Mouse (Mus musculus): ENCODE data around the gene Tnfaip2.

The Tnfaip2 gene

DNA sequence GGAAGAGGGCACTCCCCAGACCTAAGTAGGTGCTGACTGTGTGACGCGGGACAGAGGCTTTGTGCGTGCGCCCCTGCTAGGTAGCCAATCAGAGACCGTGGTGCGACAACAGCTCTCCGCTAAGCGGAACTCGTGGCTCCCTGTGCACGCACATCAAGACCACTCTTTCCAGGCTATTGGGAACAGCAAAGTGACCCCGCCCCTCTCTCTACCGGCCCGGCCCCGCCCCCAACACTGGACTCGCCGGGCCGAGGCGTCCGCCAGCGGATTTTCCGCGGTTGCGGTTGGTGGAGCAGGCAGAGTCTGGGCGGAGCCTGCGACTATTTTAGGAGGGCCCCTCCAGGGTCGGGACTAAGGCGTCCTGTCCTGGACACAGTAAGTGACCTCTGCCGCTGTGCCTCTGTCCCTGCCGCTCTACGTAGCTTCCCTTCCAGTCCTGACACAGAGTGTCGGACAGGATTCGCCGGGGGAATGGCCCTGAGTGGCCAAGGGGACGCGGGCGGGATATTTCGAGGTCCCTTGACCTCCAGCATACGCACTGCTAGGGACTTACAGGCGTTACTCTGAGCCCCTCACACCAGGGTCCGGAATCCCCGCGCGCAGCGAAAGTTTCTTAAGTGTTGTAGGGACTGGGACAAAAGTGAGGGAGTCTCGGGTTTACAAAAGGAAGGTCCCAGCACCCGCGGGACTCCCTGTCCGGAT is at the start of gene Tnfaip2:
Gene Tnfaip2 (plus strand): TSS at position 161 of the 702 bp plus-strand sequence.
- peak; percentile 93 to 94 for DNase-seq (ENCODE audit: low spot score in 2 of 2)

DNA sequence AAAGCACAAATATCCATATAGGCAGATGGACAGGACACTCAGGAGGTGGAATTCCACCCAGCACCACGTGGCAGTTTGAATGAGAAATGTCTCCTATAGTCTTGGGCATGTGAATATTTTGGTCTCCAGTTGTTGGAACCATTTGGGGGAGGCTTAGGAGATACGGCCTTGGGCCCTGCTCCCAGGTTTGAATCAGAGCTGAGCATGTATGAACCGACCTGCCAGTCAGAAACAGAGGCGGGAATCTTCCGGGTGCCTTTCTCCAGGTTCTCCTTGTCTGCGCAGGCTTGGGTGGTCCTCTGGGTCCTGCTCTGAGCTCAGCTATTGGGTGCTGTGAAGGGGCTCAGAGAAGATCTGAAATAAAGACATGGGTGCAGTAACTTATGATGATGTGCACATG is 48.3 kb upstream of the Tnfaip2 start:
- no peak for DNase-seq (ENCODE audit: low spot score in 2 of 2)

DNA sequence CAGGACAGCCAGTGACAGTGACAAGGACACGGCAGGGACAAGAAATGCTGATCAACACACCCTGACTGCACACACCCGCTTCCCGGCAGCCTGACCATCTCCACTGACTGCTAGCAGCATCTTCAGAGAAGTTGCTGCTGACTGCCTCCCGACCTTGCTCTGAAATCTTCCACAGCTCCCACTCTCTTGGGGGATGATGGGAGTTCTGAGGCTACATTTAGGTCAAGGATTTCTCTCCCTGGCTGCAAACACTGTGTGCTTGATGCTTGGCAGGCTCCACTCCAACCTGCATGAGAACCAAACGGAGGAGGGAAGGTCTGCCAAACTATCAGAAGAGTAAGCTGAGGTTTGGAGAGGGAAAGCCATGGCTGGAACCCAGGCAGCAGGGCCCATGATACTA is 45.3 kb upstream of the Tnfaip2 start:
- DNase-seq (ENCODE audit: low spot score in 2 of 2), result no peak

DNA sequence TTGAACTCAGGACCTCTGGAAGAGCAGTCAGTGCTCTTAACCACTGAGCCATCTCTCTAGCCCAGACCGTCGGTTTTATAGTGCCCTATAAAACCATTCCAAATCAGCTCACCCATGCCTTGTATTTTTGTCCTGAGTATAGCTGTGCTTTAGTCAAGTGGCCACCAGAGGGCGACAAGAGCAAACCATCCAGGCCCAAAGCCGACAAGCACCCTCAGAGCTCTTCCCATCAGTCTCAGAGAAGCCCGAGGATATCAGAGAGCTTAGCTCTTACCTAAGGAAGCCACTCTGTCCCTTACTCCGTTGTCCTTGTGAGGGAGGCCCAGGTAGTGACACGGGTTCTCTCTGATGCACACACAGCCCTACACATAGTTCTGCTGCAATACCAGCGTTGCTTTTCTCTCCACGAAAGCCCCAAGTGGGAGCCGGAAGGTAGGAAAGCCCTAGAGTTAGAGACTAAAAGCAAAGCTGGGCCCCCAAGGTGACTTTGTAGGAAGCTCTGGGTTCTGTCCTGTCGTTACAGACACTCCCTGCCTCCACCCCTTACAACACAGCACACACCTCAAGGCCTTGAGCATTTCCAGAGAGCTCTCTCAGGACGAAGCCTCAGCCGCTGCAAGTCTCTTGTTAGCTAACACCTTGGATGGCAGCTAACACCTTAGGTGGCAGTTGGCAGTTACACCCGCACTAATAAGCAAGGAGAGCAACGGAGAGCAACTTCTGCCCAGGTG is 40.6 kb upstream of the Tnfaip2 start:
- peak; percentile 59 to 84 for DNase-seq (ENCODE audit: low spot score in 2 of 2)

DNA sequence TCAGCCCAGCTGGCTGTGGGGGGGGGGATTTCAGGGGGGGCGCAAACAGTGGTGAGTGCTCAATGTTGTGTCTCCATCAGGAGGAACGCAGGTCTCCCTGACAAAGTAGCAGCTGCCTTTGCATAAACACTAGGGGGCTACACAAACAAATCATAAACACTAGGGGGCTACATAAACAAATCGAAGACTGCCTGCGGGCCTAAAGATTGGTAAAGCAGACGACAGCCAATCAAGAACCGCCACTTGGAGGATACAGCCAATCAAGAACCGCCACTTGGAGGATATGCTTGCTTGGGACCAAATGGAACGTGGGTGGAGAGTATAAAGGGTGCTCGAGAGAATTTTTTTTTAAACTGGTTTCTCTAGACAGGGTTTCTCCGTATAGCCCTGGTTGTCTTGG is 37.4 kb upstream of the Tnfaip2 start:
- DNase-seq (ENCODE audit: low spot score in 2 of 2), result no peak

DNA sequence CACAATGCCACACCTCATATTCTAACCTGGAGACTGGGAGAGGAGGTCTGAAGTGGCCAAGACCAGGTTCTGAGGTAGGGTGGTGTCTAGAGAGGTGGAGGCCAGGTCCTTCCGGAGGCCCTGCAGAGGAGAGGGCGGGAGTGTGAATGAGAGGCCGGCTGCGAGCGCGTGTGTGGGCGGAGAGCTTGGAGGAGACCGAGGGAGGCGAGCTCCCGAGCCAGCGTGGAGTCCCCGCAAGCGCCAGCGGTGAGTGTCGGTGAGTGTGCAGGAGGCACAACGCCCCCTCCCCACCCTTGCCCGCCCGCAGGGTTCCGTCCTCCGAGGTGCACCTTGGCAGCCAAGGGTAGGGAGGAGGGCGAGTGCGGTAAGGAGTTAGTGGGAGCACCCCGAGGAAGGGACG is 35.6 kb upstream of the Tnfaip2 start, which contains the start of gene Lbhd2:
Gene Lbhd2 (plus strand): TSS at position 188 of the 400 bp plus-strand sequence.
- no peak for DNase-seq (ENCODE audit: low spot score in 2 of 2)

DNA sequence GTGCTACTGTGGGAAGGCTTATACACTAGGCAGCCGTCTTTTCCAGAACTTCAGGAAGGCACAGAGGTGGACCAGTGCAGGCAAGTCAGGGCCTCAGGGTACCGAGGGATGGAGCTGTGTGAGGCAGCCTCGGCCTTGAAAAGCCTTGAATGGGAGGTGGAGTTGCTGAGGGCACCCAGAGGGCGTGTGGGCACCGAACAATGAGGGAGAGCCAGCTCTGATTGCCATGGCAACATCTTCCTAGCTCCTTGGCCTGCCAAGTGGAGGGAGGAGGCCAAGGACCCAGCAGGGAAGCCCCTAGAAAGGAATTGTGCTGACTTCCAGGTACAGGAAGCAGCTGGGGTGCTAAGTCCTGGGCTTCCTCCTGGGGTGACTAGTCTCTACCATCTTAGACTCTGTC is 32.7 kb upstream of the Tnfaip2 start:
- DNase-seq (ENCODE audit: low spot score in 2 of 2), result no peak

DNA sequence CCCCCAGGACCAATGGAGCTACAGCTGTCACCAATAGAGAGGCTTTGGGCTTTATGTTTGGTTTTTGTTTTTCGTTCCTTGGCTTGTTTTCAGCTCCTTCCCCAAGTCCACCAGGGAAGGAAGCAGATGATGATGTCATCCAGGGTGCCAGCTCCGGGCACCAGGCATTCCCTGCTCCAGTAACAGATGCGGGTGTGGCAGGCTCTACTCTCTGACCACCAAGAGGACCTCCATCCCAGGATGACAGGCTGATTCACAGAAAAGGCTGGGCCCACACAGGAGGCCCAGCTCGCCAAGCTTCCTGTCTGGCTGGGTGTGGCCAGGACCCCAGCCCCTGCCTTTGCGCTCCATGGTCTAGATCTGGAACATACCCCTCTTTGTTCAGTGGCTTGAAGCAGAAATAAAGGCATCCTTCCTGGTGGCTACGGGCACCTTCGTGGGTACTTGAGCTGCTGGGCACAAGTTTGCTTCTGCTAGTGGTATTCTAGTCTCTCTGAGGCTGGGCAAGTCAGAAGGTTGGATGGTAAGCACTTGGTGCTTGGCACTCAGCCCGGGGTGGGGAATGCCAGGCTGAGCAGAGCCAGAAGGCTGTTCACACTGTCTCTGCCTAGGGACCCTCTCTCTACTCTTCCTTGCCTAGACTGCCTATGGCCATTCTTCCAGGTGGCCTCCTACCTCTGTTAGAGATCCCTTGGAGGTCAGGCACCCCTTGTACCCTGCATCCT is 30.5 kb upstream of the Tnfaip2 start:
- DNase-seq (ENCODE audit: low spot score in 2 of 2), result no peak

DNA sequence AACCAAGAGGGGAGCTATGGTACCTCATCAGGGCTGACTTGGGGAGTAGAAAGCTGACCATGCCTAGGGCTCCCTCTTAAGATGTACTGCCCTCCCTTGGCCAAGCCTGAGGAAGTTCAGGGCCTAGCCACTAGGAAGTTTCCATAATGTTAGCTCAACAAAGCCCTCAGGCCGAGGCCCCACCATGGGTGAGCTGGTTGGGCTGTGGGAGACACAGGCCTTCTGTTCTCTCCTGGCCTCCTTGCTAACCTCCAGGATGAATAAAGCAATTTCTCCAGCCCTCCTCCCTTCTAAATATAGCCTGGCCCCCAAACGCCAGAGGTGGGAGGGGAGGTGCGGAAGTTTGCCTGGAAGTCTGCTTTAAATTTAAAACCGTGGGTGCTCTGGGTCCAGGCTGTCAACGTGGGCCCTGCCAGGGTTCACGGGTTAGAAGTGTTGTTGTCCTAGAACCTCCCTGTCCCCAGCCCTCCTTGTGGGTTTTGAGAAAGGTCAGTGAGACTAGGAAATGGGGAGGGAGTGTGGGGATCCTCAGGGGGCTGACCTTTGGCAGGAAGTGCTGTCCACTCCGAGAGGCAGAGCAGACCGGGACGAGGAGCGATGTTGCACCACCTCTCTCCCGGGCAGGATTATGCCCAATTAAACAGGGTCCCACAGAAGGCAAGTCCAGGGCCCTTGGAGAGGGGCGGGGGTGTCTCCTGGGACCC is 29.5 kb upstream of the Tnfaip2 start:
- no peak for DNase-seq (ENCODE audit: low spot score in 2 of 2)

DNA sequence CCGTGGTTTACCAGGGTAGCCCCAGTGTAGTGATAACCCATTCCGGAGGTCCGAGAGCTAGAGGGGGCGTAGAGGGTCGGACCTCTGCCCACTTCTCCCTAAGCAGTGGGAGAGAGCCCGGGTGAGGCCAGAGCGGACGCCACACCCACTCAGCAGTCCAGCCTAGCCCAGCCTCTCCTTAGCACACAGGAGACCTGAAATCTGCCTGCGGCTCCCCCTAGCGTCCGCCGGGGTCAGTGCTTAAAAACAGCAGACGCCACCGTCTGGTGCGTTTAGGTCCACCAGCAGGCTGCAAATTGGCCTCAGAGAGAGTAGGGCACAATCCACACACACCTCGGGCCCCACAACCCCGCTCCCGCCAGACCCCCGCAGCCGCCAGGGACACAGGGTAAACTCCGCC is 29.0 kb upstream of the Tnfaip2 start:
- DNase-seq (ENCODE audit: low spot score in 2 of 2), result peak; percentile 85 to 93

DNA sequence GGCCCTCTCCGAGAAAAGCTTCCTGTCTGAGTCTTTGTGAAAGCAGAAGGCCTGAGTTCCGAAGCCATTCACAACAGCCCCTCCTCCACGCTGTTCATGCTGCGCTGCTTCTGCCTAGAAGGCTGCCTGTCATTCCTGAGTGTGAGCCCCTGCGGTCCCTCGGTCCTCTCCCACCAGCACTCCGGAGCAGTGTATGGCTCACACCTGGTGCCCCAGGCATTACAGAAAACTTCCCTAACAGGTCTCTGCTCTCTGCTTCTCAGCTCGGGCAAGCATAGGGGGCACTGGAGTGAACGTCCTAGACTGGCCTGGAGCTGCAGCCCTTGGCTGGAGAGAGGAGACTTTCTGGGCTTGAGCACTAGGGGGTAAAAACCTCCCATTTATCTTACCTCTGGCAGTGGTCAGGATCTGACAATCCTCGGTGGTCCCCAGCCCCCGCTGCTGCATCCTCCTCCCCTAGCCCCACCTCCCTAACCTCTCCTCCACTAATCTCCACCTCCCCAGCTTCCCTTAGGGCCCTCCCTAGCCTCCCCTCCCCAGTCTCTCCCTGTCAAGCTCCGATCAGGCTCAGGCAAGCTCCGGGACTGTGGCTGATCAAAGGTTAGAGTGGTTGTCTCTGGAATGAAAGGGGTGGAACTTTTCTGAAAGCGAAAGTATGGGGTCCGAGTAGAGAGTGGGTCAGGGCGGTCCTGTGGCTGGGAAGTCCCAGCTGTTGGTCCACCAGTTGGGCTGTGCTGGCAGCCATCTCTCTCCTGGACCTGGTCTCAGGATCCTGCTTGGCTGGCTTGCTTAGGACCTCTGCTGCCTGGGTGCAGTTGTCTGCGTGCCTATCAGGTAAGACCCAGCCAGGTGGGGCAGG is 25.1 kb upstream of the Tnfaip2 start, which contains the start of gene Exoc3l4:
Gene Exoc3l4 (plus strand): TSS at position 97 of the 859 bp plus-strand sequence.
- no peak for DNase-seq (ENCODE audit: low spot score in 2 of 2)

DNA sequence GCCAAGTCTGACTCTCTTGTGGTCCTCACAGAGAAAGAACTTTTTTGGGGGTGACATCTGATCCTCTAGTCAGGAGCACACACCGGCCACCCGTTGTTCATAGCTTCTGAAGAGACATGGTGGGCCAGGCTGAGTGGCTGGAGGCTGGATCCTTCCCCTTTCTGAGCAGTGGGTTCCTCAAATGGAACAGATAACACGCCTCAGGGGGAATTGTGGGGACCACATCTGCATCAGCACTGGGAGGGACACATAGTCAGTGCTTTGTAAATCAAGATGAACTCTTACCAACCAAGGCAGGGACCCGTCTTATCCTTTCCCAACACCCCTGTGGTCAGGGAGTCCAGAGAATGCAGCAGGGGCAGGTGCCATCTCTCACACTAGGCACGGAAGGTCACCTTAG is 22.4 kb upstream of the Tnfaip2 start:
- no peak for DNase-seq (ENCODE audit: low spot score in 2 of 2)

DNA sequence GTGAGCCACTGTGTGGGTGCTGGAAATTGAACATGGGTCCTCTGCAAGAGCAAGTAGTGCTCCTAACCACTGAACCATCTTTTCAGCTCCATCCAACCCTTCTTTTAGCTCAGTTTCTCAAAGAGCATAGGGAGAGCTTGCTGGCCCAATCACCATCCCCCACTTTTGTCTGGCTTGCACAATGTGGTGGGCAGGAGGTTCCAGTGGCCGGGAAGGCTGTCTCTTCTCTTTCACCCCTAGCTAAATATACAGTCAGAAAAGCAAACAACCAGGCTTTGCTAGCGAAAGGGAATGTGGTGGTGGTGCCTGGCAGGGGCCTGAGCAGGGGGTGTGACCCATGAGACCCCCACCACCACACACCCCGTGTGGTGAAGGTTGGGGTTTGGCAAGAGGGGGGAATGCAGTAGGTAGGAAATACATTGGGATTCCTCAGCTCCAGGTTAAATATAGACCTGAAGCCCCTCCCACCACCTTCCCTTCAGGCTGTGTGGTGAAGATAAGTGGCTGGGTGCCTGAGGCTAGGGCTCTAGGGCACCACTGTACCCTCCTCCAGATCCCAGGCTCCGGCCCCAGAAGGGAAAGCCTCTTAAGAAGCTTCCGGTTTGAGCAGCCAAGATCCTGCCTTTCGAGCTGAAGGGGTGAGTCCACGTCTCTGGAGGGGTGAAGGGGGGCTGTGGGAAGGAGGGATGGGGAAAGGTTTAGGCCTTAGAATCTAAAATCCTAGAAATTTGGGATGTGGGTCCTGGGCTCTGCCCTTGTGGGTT is 21.1 kb upstream of the Tnfaip2 start:
- no peak for DNase-seq (ENCODE audit: low spot score in 2 of 2)

DNA sequence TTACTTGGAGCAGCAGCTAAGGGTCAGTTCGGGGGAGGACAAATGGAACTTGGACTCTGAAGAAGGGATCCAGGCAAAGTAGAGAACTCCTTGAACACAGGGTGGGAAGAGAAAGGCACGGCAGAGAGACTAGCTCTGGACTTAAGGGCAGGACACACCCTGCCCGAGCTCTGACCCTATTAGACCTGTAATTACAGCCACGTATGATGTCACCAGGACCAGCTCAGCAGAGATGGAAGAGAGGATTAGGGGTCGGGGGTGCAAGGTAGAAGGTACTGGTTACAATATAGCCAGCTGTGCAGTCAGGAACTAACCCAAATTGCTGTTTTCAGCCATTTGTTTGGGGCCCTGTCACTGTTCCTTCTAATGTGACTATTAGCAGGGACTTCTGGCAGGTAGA is 19.4 kb upstream of the Tnfaip2 start:
- no peak for DNase-seq (ENCODE audit: low spot score in 2 of 2)

DNA sequence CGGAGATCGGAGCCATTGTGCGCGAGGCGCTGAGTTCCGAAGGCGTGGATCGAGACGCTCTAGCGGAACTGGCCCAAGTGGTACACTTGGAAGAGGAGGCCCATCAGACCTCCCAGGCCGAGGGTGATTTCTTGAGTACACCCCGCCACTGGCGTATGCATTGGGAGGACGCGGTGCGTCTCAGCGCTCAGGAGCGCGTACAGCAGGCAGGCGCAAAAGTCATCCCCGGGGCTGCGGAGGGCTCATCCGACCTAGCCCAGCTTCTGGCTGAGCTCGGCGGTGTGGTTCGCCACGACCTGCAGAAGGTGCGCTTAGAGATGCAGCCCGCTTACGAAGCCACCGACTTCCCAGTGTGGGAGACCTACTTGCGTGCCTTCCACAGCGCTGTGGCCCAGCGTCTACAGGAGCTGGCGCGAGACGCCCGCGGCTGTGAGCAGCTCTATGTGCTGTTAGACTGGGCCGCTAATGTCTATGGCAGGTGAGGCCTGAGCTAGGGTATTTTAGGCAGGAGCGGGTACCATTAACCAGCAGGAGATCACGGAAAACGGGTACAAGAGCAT is 18.6 kb upstream of the Tnfaip2 start:
- DNase-seq (ENCODE audit: low spot score in 2 of 2), result no peak

DNA sequence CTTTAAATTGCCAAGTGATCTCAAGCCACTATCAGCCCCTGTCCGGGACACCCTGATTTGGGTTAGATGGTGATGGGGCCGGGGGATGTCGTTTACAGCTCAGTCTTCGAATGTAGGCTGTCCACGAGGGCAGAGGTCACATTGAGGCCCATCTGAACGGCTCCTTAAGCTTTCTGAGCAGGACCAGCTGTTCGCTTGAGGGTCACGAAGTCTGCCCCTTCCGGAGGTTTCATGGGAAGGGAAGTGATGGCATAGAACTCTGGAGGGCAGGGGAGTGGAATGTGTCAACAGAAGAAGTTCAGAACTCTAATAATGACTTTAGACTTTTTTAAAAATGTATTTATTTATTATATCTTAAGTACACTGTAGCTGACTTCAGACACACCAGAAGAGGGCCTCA is 17.7 kb upstream of the Tnfaip2 start:
- no peak for DNase-seq (ENCODE audit: low spot score in 2 of 2)

DNA sequence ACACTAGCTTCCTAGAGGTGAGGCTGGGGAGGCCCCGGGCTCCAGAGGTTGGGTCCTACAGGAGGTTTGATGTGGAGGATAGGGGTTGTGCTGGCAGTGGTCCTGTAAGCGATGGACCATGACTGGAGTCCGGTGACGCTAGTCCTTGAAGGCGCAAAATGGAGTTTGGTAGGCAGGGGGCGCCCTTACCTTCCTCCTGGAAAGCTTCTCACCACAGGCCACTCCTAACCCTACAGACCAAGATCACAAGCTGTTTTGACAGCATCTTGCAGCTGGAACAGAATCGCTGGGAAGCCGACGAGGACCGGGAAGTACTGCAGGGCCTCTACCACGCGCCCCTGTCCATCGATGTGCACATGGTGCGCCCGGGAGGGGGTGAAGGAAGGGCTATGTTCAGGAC is 17.0 kb upstream of the Tnfaip2 start:
- DNase-seq (ENCODE audit: low spot score in 2 of 2), result peak; percentile 82 to 92

DNA sequence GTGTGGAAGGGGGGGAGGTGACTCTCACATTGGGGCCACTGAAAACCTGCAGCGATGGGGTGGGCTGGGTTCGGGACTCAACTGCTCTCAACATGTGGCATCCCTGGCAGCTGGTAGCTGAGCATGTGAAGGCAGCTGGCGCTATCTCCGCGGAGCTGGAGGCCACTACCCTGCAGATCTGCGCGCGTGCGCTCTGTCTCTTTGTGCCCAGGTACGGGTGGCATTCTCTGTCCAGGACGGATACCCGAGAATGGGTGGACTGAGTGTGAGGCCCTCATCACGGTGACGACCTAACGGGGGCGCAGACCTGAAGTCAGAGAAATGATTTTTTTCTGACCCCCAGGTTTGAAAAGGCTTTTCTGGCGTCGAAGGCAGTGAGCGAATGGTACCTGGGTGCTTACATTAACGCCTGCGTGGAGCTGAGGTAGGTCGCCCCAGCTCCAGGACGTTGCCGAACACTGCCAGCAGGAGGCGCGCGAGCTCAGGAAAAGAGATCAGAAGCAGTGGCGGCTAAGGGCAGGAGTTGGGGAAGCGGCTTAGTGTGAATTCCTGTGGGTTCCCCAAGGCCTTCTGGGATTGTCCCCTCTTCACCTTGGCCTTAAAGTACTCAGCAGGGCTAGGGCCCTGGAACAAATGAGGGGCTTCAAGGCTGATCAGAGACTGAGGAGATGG is 16.3 kb upstream of the Tnfaip2 start:
- DNase-seq (ENCODE audit: low spot score in 2 of 2), result peak; percentile 93 to 99

DNA sequence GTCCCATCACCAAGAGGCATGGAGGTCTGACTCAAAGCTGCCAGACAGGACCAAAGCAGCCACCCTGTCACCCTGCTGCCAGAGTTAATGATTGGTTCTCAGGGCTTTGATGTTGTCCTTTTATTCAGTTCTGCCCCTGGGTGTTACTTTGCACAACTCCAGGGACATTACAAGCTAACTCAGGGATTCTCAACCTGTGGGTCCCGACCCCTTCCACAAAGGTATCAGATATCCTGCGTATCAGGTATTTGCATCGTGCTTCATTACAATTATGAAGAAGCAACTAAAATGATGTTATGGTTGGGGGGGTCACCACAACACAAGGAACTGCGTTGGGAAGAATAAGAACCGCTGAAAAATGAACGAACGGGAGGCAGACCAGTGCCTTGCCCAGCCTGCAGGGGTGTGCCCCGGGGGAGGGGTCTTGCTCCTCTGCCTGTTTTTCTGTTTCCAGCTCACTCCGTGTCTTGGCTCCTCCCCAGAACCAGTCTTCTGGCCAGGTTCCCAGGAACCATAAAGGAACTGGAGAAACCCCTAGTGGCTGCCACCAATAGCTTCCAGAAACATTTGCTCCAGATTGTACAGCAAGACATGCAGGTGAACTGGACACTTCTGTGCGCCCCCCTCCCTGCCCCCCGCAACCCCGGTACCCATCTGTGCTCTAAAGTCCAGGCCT is 14.7 kb upstream of the Tnfaip2 start:
- DNase-seq (ENCODE audit: low spot score in 2 of 2), result no peak
